Mouse (Mus musculus): ENCODE results near the gene Sh2b3. TPM values are rescaled to one million over a fixed set of nuclear protein-coding genes. Genes with fewer than 3 reads are reported as not detected.
A peak's percentile ranks its signal among the peaks of the same experiment; 100 is the strongest.

Gene Sh2b3
- total and polyA plus RNA-seq, 3 experiments: 22.8 to 38.3 (median 35.4) TPM

DNA sequence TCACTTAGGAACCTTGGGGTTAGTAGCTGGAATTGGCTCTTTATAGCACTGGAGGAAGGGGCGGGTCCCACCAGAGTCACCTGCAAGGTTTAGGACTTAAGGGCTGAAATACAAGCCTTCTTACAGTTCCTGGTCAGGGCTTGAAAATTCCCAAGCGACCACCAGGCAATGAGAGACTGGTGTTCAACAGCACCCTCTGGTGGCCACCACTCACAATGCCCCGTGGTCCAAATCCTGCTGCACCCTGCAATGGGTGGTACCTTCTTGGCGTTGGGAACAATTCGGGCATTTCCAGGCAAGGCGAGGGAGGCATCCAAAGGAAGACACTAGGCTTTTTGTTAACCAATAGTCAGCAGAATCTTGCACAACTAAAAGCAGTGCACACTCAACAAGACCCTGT, 41.8 kb upstream of the Sh2b3 start:
- Histone ChIP-seq H3K9ac (ENCODE audit: insufficient read depth, low read depth) (no peak overlapping the region), H3K79me2 (replicated peaks; ENCODE audit: control insufficient read depth, extremely low read depth, insufficient read depth, poor library complexity, severe bottlenecking) (no peaks in the 10 kb centered on the region), H3K4me1 (ENCODE audit: control insufficient read depth in 1 of 2, insufficient read depth in 2 of 2) (peaks cover 13 to 23% of the 10 kb centered on the region in 2 experiments), H3K27me3 (replicated peaks) (peaks cover 65% of the 10 kb centered on the region), H3K27ac (ENCODE audit: insufficient read depth, low read depth) (no peak overlapping the region), H3K36me3 (replicated peaks in 1 of 2; ENCODE audit: control insufficient read depth in 1 of 2, insufficient read depth in 1 of 2, low read length in 1 of 2) (no peaks in the 10 kb centered on the region), H3K4me3 (replicated peaks in 1 of 3; ENCODE audit: low read depth in 2 of 3, low read length in 2 of 3, poor library complexity in 1 of 3) (no peak overlapping the region), H3K4me2 (ENCODE audit: insufficient read depth, low read depth, poor library complexity, severe bottlenecking) (no peak overlapping the region), H3K9me3 (replicated peaks; ENCODE audit: low read length) (peaks cover 18% of the 10 kb centered on the region)
- dilution Hi-C loops (cut with MboI; ENCODE audit: extremely low pct_ligation_motif_present, extremely low pct_unique_long_range_greater_than_20kb, low sequenced_read_pairs): no loop called here
- in situ Hi-C loops (cut with MboI; ENCODE audit: low pct_ligation_motif_present, low pct_unique_long_range_greater_than_20kb, low sequenced_read_pairs): no loop called here
- peak; percentile 45 for TF ChIP-seq RAD21 (IDR thresholded peaks at IDR 0.05; ENCODE audit: low read depth, low read length)
- TF ChIP-seq JUN (IDR thresholded peaks at IDR 0.05; ENCODE audit: insufficient read depth, low read depth, low read length): no peak
- TF ChIP-seq UBTF (IDR thresholded peaks at IDR 0.05; ENCODE audit: low read depth, low read length): no peak
- no peak for TF ChIP-seq HCFC1 (IDR thresholded peaks at IDR 0.05; ENCODE audit: low read depth, low read length)
- peak; percentile 55 for TF ChIP-seq SMC3 (IDR thresholded peaks at IDR 0.05; ENCODE audit: low read depth, low read length)
- TF ChIP-seq CTCF (conservative IDR thresholded peaks at IDR 0.05 in 1 of 2, IDR thresholded peaks at IDR 0.05 in 1 of 2; ENCODE audit: low read depth in 2 of 2, low read length in 2 of 2): peak; percentile 54 to 70
- TF ChIP-seq PAX5 (IDR thresholded peaks at IDR 0.05; ENCODE audit: low read length): no peak
- DNase-seq (ENCODE audit: extremely low read depth): peak; percentile 33

GRCm38 (mm10) chr5:121878703-121879102, 41.3 kb upstream of the Sh2b3 start:
- Histone ChIP-seq H3K9me3 (replicated peaks; ENCODE audit: low read length) (peaks cover 18% of the 10 kb centered on the region), H3K9ac (ENCODE audit: insufficient read depth, low read depth) (no peak overlapping the region), H3K4me3 (replicated peaks in 1 of 3; ENCODE audit: low read depth in 2 of 3, low read length in 2 of 3, poor library complexity in 1 of 3) (no peak overlapping the region), H3K36me3 (replicated peaks in 1 of 2; ENCODE audit: control insufficient read depth in 1 of 2, insufficient read depth in 1 of 2, low read length in 1 of 2) (no peaks in the 10 kb centered on the region), H3K27me3 (replicated peaks) (peaks cover 69% of the 10 kb centered on the region), H3K79me2 (replicated peaks; ENCODE audit: control insufficient read depth, extremely low read depth, insufficient read depth, poor library complexity, severe bottlenecking) (no peaks in the 10 kb centered on the region), H3K4me2 (ENCODE audit: insufficient read depth, low read depth, poor library complexity, severe bottlenecking) (no peak overlapping the region), H3K4me1 (ENCODE audit: control insufficient read depth in 1 of 2, insufficient read depth in 2 of 2) (peaks cover 13 to 23% of the 10 kb centered on the region in 2 experiments), H3K27ac (ENCODE audit: insufficient read depth, low read depth) (no peak overlapping the region)
- TF ChIP-seq RAD21 (IDR thresholded peaks at IDR 0.05; ENCODE audit: low read depth, low read length): no peak
- TF ChIP-seq ZKSCAN1 (IDR thresholded peaks at IDR 0.05; ENCODE audit: borderline replicate concordance, low read depth, low read length): no peak
- TF ChIP-seq RCOR1 (conservative IDR thresholded peaks at IDR 0.05; ENCODE audit: low read depth, low read length): no peak
- no peak for TF ChIP-seq MEF2A (IDR thresholded peaks at IDR 0.05; ENCODE audit: borderline replicate concordance, low read depth, low read length)
- no peak for TF ChIP-seq TBP (conservative IDR thresholded peaks at IDR 0.05; ENCODE audit: low read depth, low read length)
- TF ChIP-seq NRF1 (IDR thresholded peaks at IDR 0.05; ENCODE audit: low read depth, low read length): no peak
- no peak for TF ChIP-seq NELFE (IDR thresholded peaks at IDR 0.05; ENCODE audit: low read depth, low read length)
- TF ChIP-seq JUND (conservative IDR thresholded peaks at IDR 0.05; ENCODE audit: low read depth, low read length): no peak
- no peak for TF ChIP-seq CHD2 (IDR thresholded peaks at IDR 0.05; ENCODE audit: low read length)
- no peak for TF ChIP-seq MXI1 (IDR thresholded peaks at IDR 0.05; ENCODE audit: low read depth, low read length)
- no peak for TF ChIP-seq ZNF384 (IDR thresholded peaks at IDR 0.05; ENCODE audit: low read depth, low read length)
- no peak for TF ChIP-seq KAT2A (IDR thresholded peaks at IDR 0.05; ENCODE audit: insufficient replicate concordance, low read length)
- TF ChIP-seq SIN3A (IDR thresholded peaks at IDR 0.05; ENCODE audit: low read length): no peak
- TF ChIP-seq BHLHE40 (IDR thresholded peaks at IDR 0.05; ENCODE audit: low read depth, low read length): no peak
- TF ChIP-seq MAX (IDR thresholded peaks at IDR 0.05; ENCODE audit: low read length): no peak
- dilution Hi-C loops (cut with MboI; ENCODE audit: extremely low pct_ligation_motif_present, extremely low pct_unique_long_range_greater_than_20kb, low sequenced_read_pairs) (no loop called here), in situ Hi-C loops (cut with MboI; ENCODE audit: low pct_ligation_motif_present, low pct_unique_long_range_greater_than_20kb, low sequenced_read_pairs) (no loop called here)
- no peak for DNase-seq (ENCODE audit: extremely low read depth)
